Mouse (Mus musculus) midbrain, embryonic 12.5 days (tissue): ENCODE data around the gene 1700042G07Rik. TPM values are rescaled to one million over a fixed set of nuclear protein-coding genes. Genes with fewer than 3 reads are reported as not detected.
"Not testable (repeated sequence)": the region's sequence is repeated elsewhere in the genome, so short reads cannot be mapped to it uniquely, and the experiment has no call there.

Experiments
- ATAC-seq: fragments of 200-750 bp; cut with Nextera tagmentation; 2 replicates; pipeline ENCODE4 v1.8.0; 2017; ENCODE audit warnings: low read depth, moderate TSS enrichment, moderate library complexity; ENCODE audit not compliant: low FRiP score
- H3K27ac ChIP-seq: fragments of 300-500 bp; sonication (generic); replicated peaks from 2 replicates; pipeline ENCODE4 v1.5.1; 2016; ENCODE audit warnings: mild to moderate bottlenecking
- H3K27me3 ChIP-seq: fragments of 300-500 bp; sonication (generic); 2 replicates; pipeline ENCODE4 v1.6.1; 2016; ENCODE audit warnings: mild to moderate bottlenecking
- H3K36me3 ChIP-seq: fragments of 300-500 bp; sonication (generic); 2 replicates; pipeline ENCODE4 v1.6.1; 2016
- H3K4me1 ChIP-seq: fragments of 300-500 bp; sonication (generic); 2 replicates; pipeline ENCODE4 v1.6.1; 2016
- H3K4me2 ChIP-seq: fragments of 300-500 bp; sonication (generic); replicated peaks from 2 replicates; pipeline ENCODE4 v1.6.1; 2016; ENCODE audit warnings: mild to moderate bottlenecking, moderate library complexity
- H3K4me3 ChIP-seq: fragments of 300-500 bp; sonication (generic); 2 replicates; pipeline ENCODE4 v1.5.1; 2016; ENCODE audit warnings: mild to moderate bottlenecking
- H3K9ac ChIP-seq: fragments of 300-500 bp; sonication (generic); replicated peaks from 2 replicates; pipeline ENCODE4 v1.6.1; 2016; ENCODE audit warnings: mild to moderate bottlenecking, moderate library complexity
- H3K9me3 ChIP-seq: fragments of 300-500 bp; sonication (generic); 2 replicates; pipeline ENCODE4 v1.6.1; 2016; ENCODE audit warnings: mild to moderate bottlenecking
- WGBS: fragments of 180-500 bp; shearing (Covaris S2); methylation state at CpG from one replicate; pipeline ENCODE4 v1.1.7; 2016; 5-methylcytosine and 5-hydroxymethylcytosine counted together
- polyA plus RNA-seq: library from polyadenylated mRNA; unstranded; fragments of >200 nt; fragmentation: Nextera tagmentation; extraction: Ambion mirVana; gene quantifications from 2 replicates; pipeline ENCODE4 v1.2.1, GENCODE M21; 2016

The 1700042G07Rik gene
- polyA plus RNA-seq, 1 experiment from 2014 or later, result not detected

- Histone ChIP-seq H3K4me1 (peaks cover 9% of the 10 kb centered on the region), H3K9me3 (no peaks in the 10 kb centered on the region), H3K27me3 (peaks cover 7% of the 10 kb centered on the region; the same call in 1 of the 2 replicates), H3K9ac (peak overlapping the region; percentile 34; the same call in 1 of the 2 replicates), H3K27ac (no peak overlapping the region), H3K4me2 (peak overlapping the region; percentile 41), H3K4me3 (no peak overlapping the region), H3K36me3 (no peaks in the 10 kb centered on the region)
- 2% methylated on average over 12 of the region's 12 CpGs for WGBS
- ATAC-seq, result no peak
Measured at GRCm38 (mm10) chr4:116182745-116183144, 9.6 kb downstream of the 1700042G07Rik start.

- Histone ChIP-seq H3K27ac (no peak overlapping the region), H3K4me3 (no peak overlapping the region), H3K27me3 (peaks cover 7% of the 10 kb centered on the region; the same call in 1 of the 2 replicates), H3K36me3 (no peaks in the 10 kb centered on the region), H3K9ac (no peak overlapping the region), H3K9me3 (no peaks in the 10 kb centered on the region), H3K4me2 (no peak overlapping the region), H3K4me1 (peaks cover 7% of the 10 kb centered on the region)
- WGBS, result 90% methylated on average over 4 of the region's 4 CpGs
- ATAC-seq, result no peak
Measured at GRCm38 (mm10) chr4:116185083-116185482, 11.9 kb downstream of the 1700042G07Rik start.

GRCm38 (mm10) chr4:116192286-116192835 lies 19.2 kb downstream of the 1700042G07Rik start:
- no peaks in the 10 kb centered on the region for H3K27me3 ChIP-seq
- no peak overlapping the region for H3K4me2 ChIP-seq
- H3K4me1 ChIP-seq, result no peaks in the 10 kb centered on the region
- H3K9ac ChIP-seq, result no peak overlapping the region
- no peak for ATAC-seq
- 66% methylated on average over 4 of the region's 4 CpGs for WGBS
- H3K4me3 ChIP-seq, result no peak overlapping the region
- no peaks in the 10 kb centered on the region for H3K9me3 ChIP-seq
- H3K27ac ChIP-seq, result no peak overlapping the region
- H3K36me3 ChIP-seq, result no peaks in the 10 kb centered on the region

GRCm38 (mm10) chr4:116193583-116194383 lies 20.6 kb downstream of the 1700042G07Rik start:
- H3K4me2 ChIP-seq, result no peak overlapping the region
- no peaks in the 10 kb centered on the region for H3K27me3 ChIP-seq
- no peak overlapping the region for H3K9ac ChIP-seq
- WGBS, result 78% methylated on average over 9 of the region's 9 CpGs
- no peaks in the 10 kb centered on the region for H3K4me1 ChIP-seq
- no peak overlapping the region for H3K27ac ChIP-seq
- no peaks in the 10 kb centered on the region for H3K9me3 ChIP-seq
- no peaks in the 10 kb centered on the region for H3K36me3 ChIP-seq
- H3K4me3 ChIP-seq, result no peak overlapping the region
- no peak for ATAC-seq

- 85% methylated on average over 2 of the region's 2 CpGs for WGBS
- H3K9me3 ChIP-seq, result no peaks in the 10 kb centered on the region
- no peak overlapping the region for H3K4me3 ChIP-seq
- no peak for ATAC-seq
- H3K27me3 ChIP-seq, result no peaks in the 10 kb centered on the region
- no peak overlapping the region for H3K4me2 ChIP-seq
- no peak overlapping the region for H3K9ac ChIP-seq
- no peaks in the 10 kb centered on the region for H3K4me1 ChIP-seq
- no peak overlapping the region for H3K27ac ChIP-seq
- no peaks in the 10 kb centered on the region for H3K36me3 ChIP-seq
Measured at GRCm38 (mm10) chr4:116198422-116198821, 25.2 kb downstream of the 1700042G07Rik start.

GRCm38 (mm10) chr4:116204422-116204821 lies 31.2 kb downstream of the 1700042G07Rik start:
- Histone ChIP-seq H3K9ac (no peak overlapping the region), H3K4me1 (no peaks in the 10 kb centered on the region), H3K4me2 (no peak overlapping the region), H3K4me3 (no peak overlapping the region), H3K27me3 (no peaks in the 10 kb centered on the region), H3K9me3 (no peaks in the 10 kb centered on the region), H3K27ac (no peak overlapping the region), H3K36me3 (no peaks in the 10 kb centered on the region)
- ATAC-seq, result no peak
- WGBS, result 81% methylated on average over 3 of the region's 3 CpGs

- no peak for ATAC-seq
- no peaks in the 10 kb centered on the region for H3K36me3 ChIP-seq
- H3K4me1 ChIP-seq, result no peaks in the 10 kb centered on the region
- no peaks in the 10 kb centered on the region for H3K9me3 ChIP-seq
- 84% methylated on average over 4 of the region's 4 CpGs for WGBS
- H3K27ac ChIP-seq, result no peak overlapping the region
- no peak overlapping the region for H3K4me3 ChIP-seq
- no peak overlapping the region for H3K9ac ChIP-seq
- H3K4me2 ChIP-seq, result no peak overlapping the region
- H3K27me3 ChIP-seq, result no peaks in the 10 kb centered on the region
Measured at GRCm38 (mm10) chr4:116206531-116206930, 33.4 kb downstream of the 1700042G07Rik start.

- Histone ChIP-seq H3K36me3 (no peaks in the 10 kb centered on the region), H3K4me1 (no peaks in the 10 kb centered on the region), H3K9me3 (no peaks in the 10 kb centered on the region), H3K4me3 (no peak overlapping the region), H3K9ac (no peak overlapping the region), H3K27ac (no peak overlapping the region), H3K4me2 (no peak overlapping the region), H3K27me3 (no peaks in the 10 kb centered on the region)
- no peak for ATAC-seq
- 82% methylated on average over 1 of the region's 1 CpGs for WGBS
Measured at GRCm38 (mm10) chr4:116208891-116209290, 35.7 kb downstream of the 1700042G07Rik start.

GRCm38 (mm10) chr4:116215895-116216605 lies 42.9 kb downstream of the 1700042G07Rik start:
- 78% methylated on average over 2 of the region's 2 CpGs for WGBS
- H3K9ac ChIP-seq, result no peak overlapping the region
- H3K4me2 ChIP-seq, result no peak overlapping the region

GRCm38 (mm10) chr4:116217046-116217445 lies 43.9 kb downstream of the 1700042G07Rik start:
- ATAC-seq, result no peak
- H3K27me3 ChIP-seq, result no peaks in the 10 kb centered on the region
- H3K27ac ChIP-seq, result no peak overlapping the region
- H3K9me3 ChIP-seq, result no peaks in the 10 kb centered on the region
- H3K9ac ChIP-seq, result no peak overlapping the region
- peaks cover 10% of the 10 kb centered on the region for H3K4me1 ChIP-seq
- WGBS, result 73% methylated on average over 2 of the region's 2 CpGs
- H3K36me3 ChIP-seq, result no peaks in the 10 kb centered on the region
- H3K4me3 ChIP-seq, result no peak overlapping the region
- H3K4me2 ChIP-seq, result no peak overlapping the region

More at GRCm38 (mm10) chr4:116215895-116216605, 42.9 kb downstream of the 1700042G07Rik start:
- H3K36me3 ChIP-seq, result no peaks in the 10 kb centered on the region
- peaks cover 10% of the 10 kb centered on the region for H3K4me1 ChIP-seq
- no peaks in the 10 kb centered on the region for H3K9me3 ChIP-seq
- no peak overlapping the region for H3K4me3 ChIP-seq
- no peak for ATAC-seq
- no peaks in the 10 kb centered on the region for H3K27me3 ChIP-seq
- H3K27ac ChIP-seq, result no peak overlapping the region

- H3K4me2 ChIP-seq, H3K27me3 ChIP-seq, H3K4me3 ChIP-seq, H3K9me3 ChIP-seq, H3K9ac ChIP-seq, H3K27ac ChIP-seq, ATAC-seq, H3K36me3 ChIP-seq: not testable (repeated sequence)
- 83% methylated on average over 1 of the region's 1 CpGs for WGBS
- peaks cover 10% of the 10 kb centered on the region for H3K4me1 ChIP-seq
Measured at GRCm38 (mm10) chr4:116217661-116218060, 44.5 kb downstream of the 1700042G07Rik start.

GRCm38 (mm10) chr4:116219056-116219455 lies 45.9 kb downstream of the 1700042G07Rik start:
- Histone ChIP-seq H3K4me1 (peaks cover 10% of the 10 kb centered on the region), H3K9me3 (no peaks in the 10 kb centered on the region), H3K27ac (no peak overlapping the region)

More at GRCm38 (mm10) chr4:116219056-116219455, 45.9 kb downstream of the 1700042G07Rik start:
- H3K9ac ChIP-seq, result no peak overlapping the region
- no peaks in the 10 kb centered on the region for H3K36me3 ChIP-seq
- no peak overlapping the region for H3K4me3 ChIP-seq
- H3K27me3 ChIP-seq, result no peaks in the 10 kb centered on the region
- WGBS, result 89% methylated on average over 1 of the region's 1 CpGs
- no peak overlapping the region for H3K4me2 ChIP-seq
- no peak for ATAC-seq
